Mouse (Mus musculus): ENCODE results near the gene Kcnj15. TPM values are rescaled to one million over a fixed set of nuclear protein-coding genes. Genes with fewer than 3 reads are reported as not detected.

Kcnj15 gene
- total and polyA plus RNA-seq, 2 experiments from 2014 or later, result 0.06 to 0.19 TPM

- ATAC-seq (no peak), DNase-seq (no peak)
These were observed 34.2 kb downstream of the Kcnj15 start for GRCm38 (mm10) chr16:95291450-95292101.

DNA sequence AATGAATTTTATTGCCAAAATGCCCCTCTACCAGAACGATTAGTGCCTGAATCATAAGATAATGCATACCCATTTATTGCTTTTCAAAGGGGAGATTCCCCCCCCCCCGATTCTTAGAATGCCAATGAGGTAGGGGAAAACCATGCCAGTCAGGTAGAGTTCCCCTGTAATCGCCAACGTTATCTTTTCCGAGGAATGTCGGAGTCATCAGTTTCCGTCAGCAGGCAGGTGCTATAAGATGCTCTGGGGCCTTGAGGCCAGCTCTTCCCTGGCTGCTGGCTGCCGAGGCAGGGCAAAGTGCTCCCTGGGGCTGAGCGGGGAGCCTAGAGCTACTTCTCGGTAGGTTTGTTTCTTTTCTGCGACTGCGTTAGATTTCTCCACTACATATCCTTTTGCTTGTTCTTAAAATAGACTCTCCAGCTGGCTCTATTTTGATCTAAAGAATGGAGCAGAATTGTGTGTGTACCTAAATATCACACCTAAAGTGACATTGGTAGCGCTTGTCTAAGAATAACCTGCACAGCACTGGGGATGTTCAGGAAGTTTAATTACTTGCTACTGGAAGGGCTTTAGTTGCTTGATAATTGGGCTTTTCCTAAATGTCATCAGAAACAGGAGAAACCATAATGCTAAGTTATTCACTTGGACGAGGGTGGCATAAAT lies 35.6 kb downstream of the Kcnj15 start:
- H3K36me3 ChIP-seq (ENCODE audit: insufficient read depth), result no peaks in the 10 kb centered on the region
- no peak for TF ChIP-seq CTCF (IDR thresholded peaks at IDR 0.05; ENCODE audit: low read depth)
- no peak overlapping the region for H3K4me2 ChIP-seq (ENCODE audit: low read depth)
- no peaks in the 10 kb centered on the region for H3K27me3 ChIP-seq (ENCODE audit: insufficient read depth, low read length)
- ATAC-seq (no peak), DNase-seq (peak; percentile 44)
- no peaks in the 10 kb centered on the region for H3K4me1 ChIP-seq (ENCODE audit: insufficient read depth)
- H3K9ac ChIP-seq, result no peak overlapping the region
- H3K27ac ChIP-seq (ENCODE audit: low read depth, low read length), result no peak overlapping the region
- no peak overlapping the region for H3K4me3 ChIP-seq (ENCODE audit: low read depth, low read length)
- WGBS, result 68% methylated on average over 14 of the region's 14 CpGs
- H3K9me3 ChIP-seq (ENCODE audit: low read length), result no peaks in the 10 kb centered on the region

More at GRCm38 (mm10) chr16:95291450-95292101, 34.2 kb downstream of the Kcnj15 start:
- no peaks in the 10 kb centered on the region for H3K36me3 ChIP-seq (ENCODE audit: insufficient read depth)
- WGBS, result 66% methylated on average over 10 of the region's 10 CpGs
- no peak for TF ChIP-seq CTCF (IDR thresholded peaks at IDR 0.05; ENCODE audit: low read depth)
- no peak overlapping the region for H3K27ac ChIP-seq (ENCODE audit: low read depth, low read length)
- no peak overlapping the region for H3K4me3 ChIP-seq (ENCODE audit: low read depth, low read length)
- no peaks in the 10 kb centered on the region for H3K27me3 ChIP-seq (ENCODE audit: insufficient read depth, low read length)
- no peaks in the 10 kb centered on the region for H3K9me3 ChIP-seq (ENCODE audit: low read length)
- no peak overlapping the region for H3K4me2 ChIP-seq (ENCODE audit: low read depth)
- H3K4me1 ChIP-seq (ENCODE audit: insufficient read depth), result no peaks in the 10 kb centered on the region
- H3K9ac ChIP-seq, result no peak overlapping the region

GRCm38 (mm10) chr16:95297651-95298050 lies 40.3 kb downstream of the Kcnj15 start:
- Histone ChIP-seq H3K4me2 (ENCODE audit: low read depth) (no peak overlapping the region), H3K27ac (ENCODE audit: low read depth, low read length) (no peak overlapping the region), H3K4me1 (ENCODE audit: insufficient read depth) (no peaks in the 10 kb centered on the region), H3K4me3 (ENCODE audit: low read depth, low read length) (no peak overlapping the region), H3K9ac (no peak overlapping the region), H3K27me3 (ENCODE audit: insufficient read depth, low read length) (no peaks in the 10 kb centered on the region), H3K36me3 (ENCODE audit: insufficient read depth) (no peaks in the 10 kb centered on the region), H3K9me3 (ENCODE audit: low read length) (no peaks in the 10 kb centered on the region)
- no peak for TF ChIP-seq CTCF (IDR thresholded peaks at IDR 0.05; ENCODE audit: low read depth)
- 70% methylated on average over 3 of the region's 3 CpGs for WGBS
- ATAC-seq (no peak), DNase-seq (no peak)

DNA sequence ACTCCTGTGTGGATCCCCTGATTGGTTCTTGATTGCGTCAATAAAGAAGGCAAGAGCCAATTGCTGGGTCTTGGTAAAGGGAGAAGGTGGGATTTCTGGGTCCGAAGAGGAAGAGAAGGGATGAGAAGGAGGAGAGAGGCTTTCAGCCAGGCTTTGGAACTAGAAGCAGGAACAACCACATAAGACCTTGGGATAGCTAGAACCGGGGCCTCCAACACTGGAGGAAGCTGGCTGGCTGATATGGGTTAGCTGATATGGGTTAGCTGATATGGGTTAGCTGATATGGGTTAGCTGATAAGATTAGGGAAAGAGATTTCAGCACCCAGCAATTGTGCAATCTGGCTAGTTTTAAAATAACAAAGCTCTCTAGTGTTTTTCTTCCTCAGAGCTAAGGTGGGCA lies 44.3 kb downstream of the Kcnj15 start:
- H3K27ac ChIP-seq (ENCODE audit: low read depth, low read length), result no peak overlapping the region
- 88% methylated on average over 3 of the region's 3 CpGs for WGBS
- H3K9me3 ChIP-seq (ENCODE audit: low read length), result no peaks in the 10 kb centered on the region
- no peaks in the 10 kb centered on the region for H3K36me3 ChIP-seq (ENCODE audit: insufficient read depth)
- H3K9ac ChIP-seq, result no peak overlapping the region
- no peak overlapping the region for H3K4me2 ChIP-seq (ENCODE audit: low read depth)
- H3K27me3 ChIP-seq (ENCODE audit: insufficient read depth, low read length), result no peaks in the 10 kb centered on the region
- no peaks in the 10 kb centered on the region for H3K4me1 ChIP-seq (ENCODE audit: insufficient read depth)
- ATAC-seq (no peak), DNase-seq (no peak)
- TF ChIP-seq CTCF (IDR thresholded peaks at IDR 0.05; ENCODE audit: low read depth), result no peak
- H3K4me3 ChIP-seq (ENCODE audit: low read depth, low read length), result no peak overlapping the region

DNA sequence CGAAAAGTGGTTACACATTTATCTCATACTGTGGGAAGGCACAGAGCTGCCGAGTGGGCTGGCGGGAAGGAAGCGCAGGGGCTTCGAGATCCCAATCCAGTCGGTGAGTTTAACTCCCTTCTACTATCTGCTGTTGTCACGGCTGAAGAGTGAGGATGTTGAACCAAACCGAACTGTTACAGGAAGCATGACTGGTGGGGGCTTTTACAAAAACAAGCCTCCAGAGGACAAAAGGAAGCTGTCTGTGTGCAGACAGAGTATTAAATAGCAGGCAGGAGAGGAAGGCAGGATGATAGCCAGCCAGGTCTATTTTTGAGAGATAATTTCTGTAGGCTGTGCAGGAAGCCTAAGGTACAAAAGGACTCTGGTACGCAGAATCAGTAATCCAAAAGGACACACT lies 46.3 kb downstream of the Kcnj15 start:
- no peak overlapping the region for H3K9ac ChIP-seq
- H3K27me3 ChIP-seq (ENCODE audit: insufficient read depth, low read length), result no peaks in the 10 kb centered on the region
- no peaks in the 10 kb centered on the region for H3K36me3 ChIP-seq (ENCODE audit: insufficient read depth)
- H3K4me1 ChIP-seq (ENCODE audit: insufficient read depth), result no peaks in the 10 kb centered on the region
- no peak overlapping the region for H3K27ac ChIP-seq (ENCODE audit: low read depth, low read length)
- H3K9me3 ChIP-seq (ENCODE audit: low read length), result no peaks in the 10 kb centered on the region
- DNase-seq, result no peak
- TF ChIP-seq CTCF (IDR thresholded peaks at IDR 0.05; ENCODE audit: low read depth), result no peak
- WGBS, result 77% methylated on average over 9 of the region's 9 CpGs
- H3K4me2 ChIP-seq (ENCODE audit: low read depth), result no peak overlapping the region
- ATAC-seq, result no peak
- no peak overlapping the region for H3K4me3 ChIP-seq (ENCODE audit: low read depth, low read length)

DNA sequence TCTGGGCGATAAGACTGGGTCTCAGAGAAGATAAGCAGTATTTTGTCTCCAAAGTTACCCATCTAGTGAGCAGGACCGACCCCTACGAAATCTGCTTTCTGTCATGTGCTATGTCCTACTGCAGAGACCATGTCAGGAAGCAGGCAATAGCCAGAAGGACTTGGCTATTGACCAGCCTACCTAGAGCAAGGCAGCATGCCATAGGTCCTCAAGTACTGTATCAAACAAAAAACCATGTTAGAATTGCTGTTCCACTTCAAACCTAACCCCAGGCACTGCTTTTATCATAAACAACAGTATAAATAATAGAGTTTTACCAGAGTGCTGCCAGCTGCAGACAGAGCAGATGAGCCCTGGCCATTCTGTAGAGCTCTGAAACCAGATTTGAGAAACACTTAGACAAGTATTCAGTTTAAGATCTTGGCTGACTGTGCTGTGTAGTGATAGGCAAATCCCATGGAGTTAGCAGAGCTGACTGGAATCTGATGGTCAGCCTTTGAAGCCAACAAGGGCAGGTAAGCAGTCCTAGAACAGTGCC lies 50.5 kb downstream of the Kcnj15 start:
- Histone ChIP-seq H3K9ac (no peak overlapping the region), H3K36me3 (ENCODE audit: insufficient read depth) (no peaks in the 10 kb centered on the region), H3K9me3 (ENCODE audit: low read length) (no peaks in the 10 kb centered on the region), H3K4me1 (ENCODE audit: insufficient read depth) (no peaks in the 10 kb centered on the region), H3K27me3 (ENCODE audit: insufficient read depth, low read length) (no peaks in the 10 kb centered on the region), H3K4me2 (ENCODE audit: low read depth) (no peak overlapping the region), H3K27ac (ENCODE audit: low read depth, low read length) (no peak overlapping the region), H3K4me3 (ENCODE audit: low read depth, low read length) (no peak overlapping the region)
- WGBS, result 91% methylated on average over 3 of the region's 3 CpGs
- no peak for TF ChIP-seq CTCF (IDR thresholded peaks at IDR 0.05; ENCODE audit: low read depth)
- DNase-seq, result no peak
- no peak for ATAC-seq

DNA sequence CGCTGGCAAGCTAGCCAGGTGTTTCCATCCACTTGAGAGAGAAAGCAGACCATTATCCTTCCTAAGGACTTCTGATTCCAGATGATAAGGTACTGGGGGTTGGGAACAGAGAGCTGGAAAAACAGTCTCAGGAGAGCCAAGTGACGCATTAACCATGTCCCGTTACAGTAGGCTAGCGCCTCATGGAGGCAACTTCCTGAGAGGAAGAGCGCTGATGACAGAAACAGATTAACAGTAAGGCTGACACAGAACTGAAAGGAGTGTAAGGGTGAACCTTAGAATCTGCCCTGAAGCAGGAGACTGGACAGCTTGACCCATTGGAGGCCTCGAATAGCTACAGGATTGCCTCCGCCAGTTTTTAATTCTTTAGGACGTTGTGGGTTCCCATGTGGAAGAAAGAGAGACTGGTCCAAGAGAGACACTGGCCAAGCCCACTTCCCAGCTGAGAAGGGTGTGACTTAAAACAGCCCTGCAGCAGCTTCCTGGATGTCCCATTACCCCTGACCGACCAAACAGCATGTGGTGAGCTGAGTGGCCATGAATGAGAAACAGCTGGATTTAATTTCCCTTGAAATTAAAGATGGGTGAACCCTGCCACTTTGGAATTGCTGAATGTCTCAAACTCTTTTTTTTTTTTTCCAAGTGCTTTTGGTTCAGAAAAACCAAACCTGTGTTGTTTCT lies 64.7 kb downstream of the Kcnj15 start:
- TF ChIP-seq CTCF (IDR thresholded peaks at IDR 0.05; ENCODE audit: low read depth), result no peak
- DNase-seq, result no peak
- Histone ChIP-seq H3K36me3 (ENCODE audit: insufficient read depth) (no peaks in the 10 kb centered on the region), H3K27ac (ENCODE audit: low read depth, low read length) (no peak overlapping the region), H3K9me3 (ENCODE audit: low read length) (no peaks in the 10 kb centered on the region), H3K9ac (no peak overlapping the region), H3K4me2 (ENCODE audit: low read depth) (no peak overlapping the region), H3K27me3 (ENCODE audit: insufficient read depth, low read length) (no peaks in the 10 kb centered on the region), H3K4me3 (ENCODE audit: low read depth, low read length) (no peak overlapping the region), H3K4me1 (ENCODE audit: insufficient read depth) (no peaks in the 10 kb centered on the region)
- no peak for ATAC-seq
- WGBS, result 76% methylated on average over 9 of the region's 9 CpGs
